Mouse (Mus musculus) megakaryocyte, embryonic 14.5 days (primary cell): ENCODE data around the gene Cgref1. TPM values are rescaled to one million over a fixed set of nuclear protein-coding genes. Genes with fewer than 3 reads are reported as not detected.

Source experiments
- H3K27me3 ChIP-seq: replicated peaks from 2 replicates; pipeline ENCODE3; 2012; ENCODE audit warnings: inconsistent platforms
- H3K36me3 ChIP-seq: replicated peaks from 2 replicates; pipeline ENCODE3; 2012; ENCODE audit warnings: low read length, inconsistent platforms, mixed read lengths
- H3K4me1 ChIP-seq: 2 replicates; pipeline ENCODE4 v1.6.1; 2012; ENCODE audit warnings: inconsistent platforms
- H3K4me3 ChIP-seq: replicated peaks from 2 replicates; pipeline ENCODE3; 2012; ENCODE audit warnings: moderate library complexity, mild to moderate bottlenecking, inconsistent platforms
- H3K9me3 ChIP-seq: 2 replicates; pipeline ENCODE4 v1.6.1; 2012; ENCODE audit warnings: inconsistent platforms
- FLI1 ChIP-seq: IDR thresholded peaks from 2 replicates; pipeline ENCODE4 v1.6.1; 2012; ENCODE audit warnings: low read length, inconsistent platforms, mixed read lengths
- GATA1 ChIP-seq: IDR thresholded peaks from 3 replicates; pipeline ENCODE4 v1.6.1; 2012; ENCODE audit warnings: mixed read lengths, low read length, inconsistent platforms, borderline replicate concordance
- polyA plus RNA-seq: library from polyadenylated mRNA; stranded (reverse); fragments of >175 nt; gene quantifications from 2 replicates; pipeline ENCODE4 v1.2.3, GENCODE M21; 2012; ENCODE audit warnings: low replicate concordance; ENCODE audit not compliant: insufficient read depth

Gene Cgref1
- polyA plus RNA-seq, 1 experiment, result not detected

DNA sequence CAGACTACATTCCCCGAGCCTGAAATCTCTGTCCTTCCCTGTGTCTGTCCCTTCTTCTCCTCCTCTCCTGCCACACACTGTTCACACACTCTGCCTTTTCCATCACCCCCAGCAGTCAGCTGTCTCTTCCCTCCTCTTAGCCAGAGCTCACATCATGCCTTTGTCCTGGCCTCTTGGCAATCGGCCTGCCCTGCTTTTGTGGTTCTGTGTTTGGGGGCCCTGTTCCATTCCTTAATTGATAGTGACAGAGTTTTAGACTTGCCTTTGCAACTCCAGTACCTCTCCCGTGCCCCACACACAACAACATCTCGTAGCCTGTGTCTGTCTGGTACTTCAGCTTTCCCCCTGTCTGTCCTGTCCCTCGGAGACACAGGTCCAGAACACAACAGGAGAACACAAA, 33.2 kb downstream of the Cgref1 start:
- TF ChIP-seq GATA1, result no peak
- TF ChIP-seq FLI1, result no peak
- no peaks in the 10 kb centered on the region for H3K27me3 ChIP-seq
- H3K9me3 ChIP-seq, result no peaks in the 10 kb centered on the region
- H3K4me1 ChIP-seq, result peaks cover 85% of the 10 kb centered on the region
- peaks cover 21% of the 10 kb centered on the region for H3K36me3 ChIP-seq
- peak overlapping the region; percentile 98 for H3K4me3 ChIP-seq

- Histone ChIP-seq H3K9me3 (no peaks in the 10 kb centered on the region), H3K36me3 (peaks cover 19% of the 10 kb centered on the region), H3K4me1 (peaks cover 84% of the 10 kb centered on the region), H3K27me3 (no peaks in the 10 kb centered on the region), H3K4me3 (peak overlapping the region; percentile 54)
- TF ChIP-seq FLI1 (no peak), GATA1 (no peak)
These were observed 34.9 kb downstream of the Cgref1 start for GRCm38 (mm10) chr5:30910481-30910880.

- no peak for TF ChIP-seq FLI1
- TF ChIP-seq GATA1, result no peak
These were observed 35.5 kb downstream of the Cgref1 start for GRCm38 (mm10) chr5:30909863-30910262.

GRCm38 (mm10) chr5:30909300-30909659, 36.1 kb downstream of the Cgref1 start:
- peaks cover 88% of the 10 kb centered on the region for H3K4me1 ChIP-seq
- TF ChIP-seq FLI1 (no peak), GATA1 (no peak)
- H3K4me3 ChIP-seq, result no peak overlapping the region
- peaks cover 22% of the 10 kb centered on the region for H3K36me3 ChIP-seq
- no peaks in the 10 kb centered on the region for H3K9me3 ChIP-seq
- H3K27me3 ChIP-seq, result no peaks in the 10 kb centered on the region

More at GRCm38 (mm10) chr5:30909863-30910262, 35.5 kb downstream of the Cgref1 start:
- H3K36me3 ChIP-seq, result peaks cover 19% of the 10 kb centered on the region
- H3K9me3 ChIP-seq, result no peaks in the 10 kb centered on the region
- H3K27me3 ChIP-seq, result no peaks in the 10 kb centered on the region
- no peak overlapping the region for H3K4me3 ChIP-seq
- H3K4me1 ChIP-seq, result peaks cover 84% of the 10 kb centered on the region

GRCm38 (mm10) chr5:30908426-30909299, 36.7 kb downstream of the Cgref1 start:
- Histone ChIP-seq H3K9me3 (no peaks in the 10 kb centered on the region), H3K4me1 (peaks cover 91% of the 10 kb centered on the region), H3K27me3 (no peaks in the 10 kb centered on the region), H3K36me3 (peaks cover 26% of the 10 kb centered on the region), H3K4me3 (peak overlapping the region; percentile 99)
- TF ChIP-seq GATA1, result no peak
- TF ChIP-seq FLI1, result no peak

DNA sequence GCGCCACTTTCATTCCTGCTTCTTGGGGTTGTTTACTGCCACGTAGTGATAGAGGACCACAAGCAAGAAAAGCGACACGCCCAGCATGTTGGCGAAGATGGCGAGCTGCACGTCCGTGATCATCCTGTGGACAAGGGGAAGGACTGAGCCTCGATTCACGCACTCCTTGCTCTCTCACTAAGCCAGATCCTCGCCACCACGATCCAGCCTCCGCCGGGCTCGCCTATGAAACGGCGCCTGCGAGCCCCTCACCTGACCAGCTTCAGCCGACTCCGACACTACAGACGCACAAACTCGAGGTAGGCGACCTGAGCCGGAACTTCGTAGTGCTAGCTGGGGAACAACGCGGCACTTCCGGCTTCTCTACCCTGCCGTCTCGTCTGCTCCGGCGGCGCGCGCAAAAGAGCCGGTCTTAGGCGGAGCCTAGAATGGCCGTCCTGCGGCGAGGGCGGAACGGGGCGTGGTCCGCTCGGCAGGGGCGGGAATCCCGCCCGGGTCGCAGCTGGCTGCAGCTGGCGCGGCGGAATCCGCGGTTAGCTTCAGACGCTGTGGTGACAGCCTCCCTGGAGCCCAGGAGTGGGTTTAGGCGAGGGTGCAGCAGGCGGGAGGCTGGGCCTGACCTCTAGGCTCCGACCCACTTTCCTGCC, 37.9 kb downstream of the Cgref1 start, which contains the start of gene Ost4:
TSS of gene Ost4 (minus strand) at position 376 of the 647 bp plus-strand sequence.
- TF ChIP-seq FLI1, result peak; percentile 69; the same call in 1 of the 2 replicates
- TF ChIP-seq GATA1, result no peak
- H3K4me3 ChIP-seq, result peak within 1 kb of the TSS; percentile 99

GRCm38 (mm10) chr5:30901860-30902259, 43.5 kb downstream of the Cgref1 start:
- Histone ChIP-seq H3K36me3 (peaks cover 90% of the 10 kb centered on the region), H3K27me3 (no peaks in the 10 kb centered on the region), H3K4me3 (no peak overlapping the region), H3K4me1 (peaks cover 89% of the 10 kb centered on the region), H3K9me3 (no peaks in the 10 kb centered on the region)
- no peak for TF ChIP-seq GATA1
- no peak for TF ChIP-seq FLI1

More for the DNA sequence above, 37.9 kb downstream of the Cgref1 start, which contains the start of gene Ost4:
- H3K4me1 ChIP-seq, result peaks cover 91% of the 10 kb centered on the region
- H3K27me3 ChIP-seq, result no peaks in the 10 kb centered on the region
- H3K36me3 ChIP-seq, result peaks cover 38% of the 10 kb centered on the region
- H3K9me3 ChIP-seq, result no peaks in the 10 kb centered on the region

DNA sequence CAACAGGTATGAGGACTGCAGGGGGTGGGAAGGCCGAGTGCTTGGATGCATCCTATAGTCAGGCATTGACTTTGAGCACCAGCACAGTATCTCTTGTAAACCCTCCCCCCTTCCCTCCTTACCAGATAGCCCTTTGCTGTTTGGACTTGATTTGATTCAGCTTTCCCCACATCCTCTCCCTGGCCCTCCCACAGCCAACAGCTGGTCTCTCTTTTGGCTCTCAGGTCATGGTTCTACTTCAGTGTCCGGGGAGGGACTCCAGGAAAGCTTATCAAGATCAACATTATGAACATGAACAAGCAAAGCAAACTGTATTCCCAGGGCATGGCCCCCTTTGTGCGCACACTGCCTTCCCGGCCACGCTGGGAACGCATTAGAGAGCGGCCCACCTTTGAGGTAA, 55.0 kb downstream of the Cgref1 start:
- Histone ChIP-seq H3K4me1 (peaks cover 60% of the 10 kb centered on the region), H3K9me3 (no peaks in the 10 kb centered on the region), H3K27me3 (no peaks in the 10 kb centered on the region), H3K36me3 (peaks cover 54% of the 10 kb centered on the region), H3K4me3 (peak overlapping the region; percentile 75)
- TF ChIP-seq GATA1 (no peak), FLI1 (no peak)

DNA sequence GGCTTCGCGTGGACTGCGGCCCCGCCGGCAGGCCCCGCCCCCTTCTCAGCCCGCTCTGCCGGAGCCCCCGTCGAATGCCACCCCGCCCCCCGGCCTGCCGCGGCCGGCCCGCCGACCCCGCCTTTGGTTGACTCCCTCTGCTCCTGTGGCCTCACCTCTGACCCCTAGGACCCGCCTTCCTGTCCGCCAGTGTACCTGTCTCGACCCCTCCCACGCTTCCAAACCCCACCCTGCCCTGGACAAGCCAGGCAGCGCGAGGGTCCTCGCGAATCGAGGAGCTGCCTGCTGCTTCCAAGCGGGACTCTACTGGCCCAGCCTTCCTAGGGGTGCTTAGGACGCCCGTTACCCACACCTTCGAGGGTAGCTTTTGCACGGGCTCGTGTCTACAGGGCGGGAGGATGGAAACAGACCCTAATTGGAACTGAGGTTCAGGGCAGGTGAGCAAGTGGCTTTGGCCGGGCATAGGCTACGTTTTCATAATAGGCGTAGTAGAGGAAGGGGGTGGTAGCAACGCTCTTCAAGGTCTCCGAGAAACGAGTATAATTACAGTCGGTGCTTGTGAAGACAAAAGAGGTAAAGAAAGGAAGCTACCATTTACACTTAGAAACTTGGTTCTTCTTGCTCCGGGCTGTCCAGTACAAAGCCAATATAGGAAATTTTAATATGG, 56.2 kb downstream of the Cgref1 start:
- TF ChIP-seq FLI1 (no peak), GATA1 (no peak)
- H3K9me3 ChIP-seq, result no peaks in the 10 kb centered on the region
- peak overlapping the region; percentile 99 for H3K4me3 ChIP-seq
- H3K36me3 ChIP-seq, result peaks cover 42% of the 10 kb centered on the region
- peaks cover 54% of the 10 kb centered on the region for H3K4me1 ChIP-seq
- H3K27me3 ChIP-seq, result no peaks in the 10 kb centered on the region
